Mouse (Mus musculus) ES-E14 (cell line): ENCODE measurements at regions not wholly inside any gene's neighbourhood (a gene's known extent, or its start where the extent isn't known, plus 50 kb on each side); places are given as distances from the start of the nearest gene placed in this dataset.

Source experiments
- CHD2 ChIP-seq: IDR thresholded peaks from 2 replicates; pipeline ENCODE4 v1.6.1; 2014; ENCODE audit warnings: mild to moderate bottlenecking, low read depth, low read length, inconsistent platforms
- HCFC1 ChIP-seq: IDR thresholded peaks from 2 replicates; pipeline ENCODE4 v1.6.1; 2012; ENCODE audit warnings: low read length, inconsistent platforms, borderline replicate concordance; ENCODE audit not compliant: insufficient read depth
- MAFK ChIP-seq: IDR thresholded peaks from 2 replicates; pipeline ENCODE4 v1.6.1; 2014; ENCODE audit warnings: mild to moderate bottlenecking, low read depth, low read length, inconsistent platforms; ENCODE audit not compliant: insufficient read depth

GRCm38 (mm10) chr10:37788049-37788448 lies 649.3 kb upstream of the Marcks start:
- TF ChIP-seq CHD2, result no peak
- no peak for TF ChIP-seq MAFK
- no peak for TF ChIP-seq HCFC1
